Mouse (Mus musculus) kidney, postnatal 25 days (tissue): ENCODE data around the gene Tnxb.
"Not testable (repeated sequence)": the region's sequence is repeated elsewhere in the genome, so short reads cannot be mapped to it uniquely, and the experiment has no call there.

Experiments
- DNase-seq, 2 experiments: peaks; one replicate each; pipeline ENCODE4 v3.0.0; 2021; ENCODE audit warnings: mixed read lengths in 2 of 2

The Tnxb gene

GRCm38 (mm10) chr17:34743719-34744118 lies 73.4 kb downstream of the Tnxb start, which contains the start of gene C4b:
TSS of gene C4b (minus strand) at chr17:34743882.
- DNase-seq, result peak; percentile 16 to 53

DNA sequence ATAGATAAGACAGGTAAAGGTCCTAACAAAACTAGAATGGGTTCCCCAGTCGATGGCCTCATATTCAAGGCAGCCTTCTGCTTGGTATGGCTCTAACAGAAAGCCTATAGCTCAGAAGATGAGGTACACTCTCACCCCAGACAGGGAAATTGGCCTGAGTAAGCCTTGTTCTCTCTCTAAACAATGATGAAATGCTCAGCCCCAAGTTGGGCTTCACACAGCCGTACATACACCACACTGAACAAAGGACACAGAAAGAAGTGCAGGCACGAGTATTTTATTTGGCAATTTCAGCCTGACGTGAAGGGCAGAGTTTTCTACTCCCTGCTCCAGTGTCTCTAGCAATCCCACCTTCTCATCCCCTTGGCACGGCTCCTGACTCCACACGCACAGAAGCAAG lies 73.9 kb downstream of the Tnxb start:
- no peak for DNase-seq

GRCm38 (mm10) chr17:34744611-34745010 lies 74.3 kb downstream of the Tnxb start:
- not testable (repeated sequence) for DNase-seq

DNA sequence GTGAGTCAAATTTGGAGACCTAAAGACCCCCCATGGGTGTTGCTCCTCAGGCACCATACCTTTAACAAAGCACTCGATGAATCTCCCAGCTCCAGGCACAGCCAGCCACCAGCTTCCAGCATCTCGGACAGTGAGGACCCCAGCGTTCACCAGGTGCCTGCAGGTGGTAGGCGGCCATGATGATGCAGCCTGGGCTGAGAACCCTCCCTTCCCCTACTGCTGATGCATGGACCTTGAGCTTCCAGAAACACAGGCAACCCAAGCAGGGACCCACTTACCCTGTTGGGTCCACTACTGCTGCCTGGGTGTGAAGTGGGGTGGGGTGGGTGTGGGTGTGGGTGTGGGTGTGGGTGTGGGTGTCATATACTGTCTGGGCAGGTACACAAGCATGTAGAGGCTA lies 74.8 kb downstream of the Tnxb start:
- not testable (repeated sequence) for DNase-seq

GRCm38 (mm10) chr17:34746531-34746930 lies 76.2 kb downstream of the Tnxb start:
- no peak for DNase-seq

DNA sequence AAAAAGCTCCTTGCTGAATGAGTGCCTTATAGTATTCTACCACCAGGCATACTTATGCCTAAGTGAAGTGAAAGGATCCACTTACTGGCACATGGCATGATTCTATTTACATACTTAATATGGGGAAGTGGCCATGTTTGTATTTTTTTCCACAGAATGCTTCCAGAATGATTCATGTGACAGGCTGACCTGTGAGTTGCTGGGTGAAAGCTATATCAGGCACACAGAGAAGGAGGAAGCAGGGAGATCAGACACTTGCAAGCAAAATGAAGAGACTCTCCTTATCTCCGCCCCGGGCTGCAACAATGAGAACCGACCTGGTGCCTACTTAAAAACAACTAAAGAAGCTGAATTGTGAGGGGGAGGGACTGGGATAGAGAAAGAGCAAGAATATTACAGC lies 91.1 kb downstream of the Tnxb start:
- no peak for DNase-seq
